Comparison of ENCODE assay signal across 8 mouse cellular contexts in the genomic region with DNA sequence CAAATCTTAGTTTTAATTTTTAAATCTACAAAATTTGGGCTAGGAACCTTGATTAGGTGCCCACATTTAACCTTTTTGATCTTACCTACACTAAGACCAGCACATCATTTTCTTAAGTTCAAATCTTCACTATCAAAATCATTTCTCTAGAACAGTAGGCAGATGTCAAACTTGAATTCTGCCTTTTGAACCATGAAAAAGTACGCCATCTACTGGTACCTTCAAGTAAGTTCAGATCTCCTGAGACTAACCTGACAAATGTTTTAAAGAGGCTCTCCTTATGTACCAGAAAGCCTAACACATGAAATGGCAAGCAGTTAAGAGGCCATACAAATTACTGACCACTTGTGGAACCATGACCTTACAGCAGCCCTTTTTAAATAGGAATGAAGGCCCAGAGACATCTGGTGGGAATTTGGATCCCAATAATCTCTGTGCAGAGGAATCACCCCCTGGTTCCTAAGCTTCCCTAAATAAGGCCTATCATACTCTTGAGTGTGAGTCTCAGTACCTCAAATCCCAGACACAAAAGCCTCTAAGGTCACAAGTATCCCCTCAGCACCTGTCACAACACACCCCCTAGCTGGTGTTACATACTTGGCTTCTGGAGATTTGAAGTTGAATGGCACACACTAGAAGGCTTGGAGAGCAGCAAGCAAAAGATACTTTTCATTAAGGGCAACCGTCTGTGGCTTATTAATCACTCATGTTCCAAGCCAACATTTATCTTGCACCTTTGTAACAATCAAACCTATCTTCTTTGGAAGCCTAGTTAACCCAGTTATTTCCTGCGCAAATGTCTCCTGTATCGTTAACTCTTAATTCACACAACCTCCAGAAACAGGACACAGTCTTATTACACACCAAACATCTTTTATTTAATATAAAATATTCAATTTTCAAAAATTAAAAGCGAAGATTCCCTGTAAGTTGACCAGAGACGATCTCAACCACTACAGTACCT.
DNase-seq lines count a peak whose midpoint lies in the region; ATAC-seq lines count a peak whose summit lies in the region.

No protein-coding gene starts in this region.

- peak overlapping the region; percentile 88 for H3K9ac ChIP-seq in embryonic facial prominence, embryonic 12.5 days
- peak overlapping the region; percentile 68 for H3K9ac ChIP-seq in hindbrain, embryonic 16.5 days (ENCODE audit: low read depth, low read length)

- H3K4me3 ChIP-seq in embryonic facial prominence, embryonic 12.5 days = peak overlapping the region; percentile 77
- peak overlapping the region; percentile 80 for H3K4me3 ChIP-seq in hindbrain, embryonic 16.5 days (ENCODE audit: low read length)
- H3K4me3 ChIP-seq in midbrain, embryonic 10.5 days = peak overlapping the region; percentile 78

- no peaks in the 10 kb centered on the region for H3K27me3 ChIP-seq in embryonic facial prominence, embryonic 12.5 days
- no peaks in the 10 kb centered on the region for H3K27me3 ChIP-seq in hindbrain, embryonic 16.5 days (replicated peaks; ENCODE audit: control insufficient read depth, insufficient read depth, low read length)
- H3K27me3 ChIP-seq in midbrain, embryonic 10.5 days (ENCODE audit: low read depth, poor library complexity, severe bottlenecking) = no peaks in the 10 kb centered on the region

- peaks cover 7% of the 10 kb centered on the region; the same call in 1 of the 2 replicates for H3K36me3 ChIP-seq in embryonic facial prominence, embryonic 12.5 days
- no peaks in the 10 kb centered on the region for H3K36me3 ChIP-seq in hindbrain, embryonic 16.5 days (ENCODE audit: control insufficient read depth, insufficient read depth, low read length)
- peaks cover 16% of the 10 kb centered on the region for H3K36me3 ChIP-seq in midbrain, embryonic 10.5 days

- H3K4me2 ChIP-seq in embryonic facial prominence, embryonic 12.5 days (replicated peaks) = peak overlapping the region; percentile 82
- peak overlapping the region; percentile 84 for H3K4me2 ChIP-seq in hindbrain, embryonic 16.5 days (ENCODE audit: low read length)

- no peak for ATAC-seq in embryonic facial prominence, embryonic 12.5 days (ENCODE audit: insufficient number of reproducible peaks, insufficient read depth, low FRiP score, low TSS enrichment)
- no peak for ATAC-seq in hindbrain, embryonic 16.5 days

- DNase-seq in 3T3-L1 (ENCODE audit: low read depth, low spot score) = peak; percentile 77
- DNase-seq in CD8-positive naive resting alpha-beta T cell, adult 2 months (ENCODE audit: low read depth in 2 of 2, low spot score in 2 of 2) = peak; percentile 14 to 30
- DNase-seq in midbrain, embryonic 10.5 days (ENCODE audit: low spot score) = no peak
- no peak for DNase-seq in left cerebral cortex, adult 11 months (ENCODE audit: low spot score)
- no peak for DNase-seq in urinary bladder, postnatal 36 days (ENCODE audit: low spot score in 2 of 2)
- no peak for DNase-seq in urinary bladder, adult 18-20 months (ENCODE audit: low spot score in 2 of 2)

- H3K27ac ChIP-seq in embryonic facial prominence, embryonic 12.5 days = peak overlapping the region; percentile 83; the same call in 1 of the 2 replicates
- no peak overlapping the region for H3K27ac ChIP-seq in hindbrain, embryonic 16.5 days (ENCODE audit: low read depth, low read length)
- H3K27ac ChIP-seq in midbrain, embryonic 10.5 days (replicated peaks) = peak overlapping the region; percentile 99

- 5% methylated on average over 6 of the region's 6 CpGs for WGBS in embryonic facial prominence, embryonic 12.5 days
- 5% methylated on average over 6 of the region's 6 CpGs for WGBS in hindbrain, embryonic 16.5 days
- 4% methylated on average over 6 of the region's 6 CpGs for WGBS in midbrain, embryonic 10.5 days

- H3K4me1 ChIP-seq in embryonic facial prominence, embryonic 12.5 days = peaks cover 11% of the 10 kb centered on the region
- peaks cover 7% of the 10 kb centered on the region for H3K4me1 ChIP-seq in hindbrain, embryonic 16.5 days (ENCODE audit: control insufficient read depth, insufficient read depth, low read depth, low read length)
- peaks cover 29% of the 10 kb centered on the region for H3K4me1 ChIP-seq in midbrain, embryonic 10.5 days

- H3K9me3 ChIP-seq in embryonic facial prominence, embryonic 12.5 days = no peaks in the 10 kb centered on the region
- no peaks in the 10 kb centered on the region for H3K9me3 ChIP-seq in hindbrain, embryonic 16.5 days (ENCODE audit: control insufficient read depth, low read length)
- H3K9me3 ChIP-seq in midbrain, embryonic 10.5 days (replicated peaks) = peaks cover 2% of the 10 kb centered on the region; the same call in 1 of the 2 replicates

Comparison
In these comparisons a context has a peak if more than half of its experiments do, and no peak if none do; other contexts are left out.
1. DNase-seq: peak in 3T3-L1 (single experiment) and CD8-positive naive resting alpha-beta T cell, adult 2 months (2 of 2); none in midbrain, embryonic 10.5 days (single experiment), left cerebral cortex, adult 11 months (single experiment), urinary bladder, postnatal 36 days (0 of 2) and urinary bladder, adult 18-20 months (0 of 2).
2. Peak in every context shown above with its lines, with median percentiles within 50 percentile points of each other: H3K4me3 ChIP-seq.